Mouse (Mus musculus): Measurements from ENCODE around the gene Clec18a.
"Not testable (repeated sequence)": the region's sequence is repeated elsewhere in the genome, so short reads cannot be mapped to it uniquely, and the experiment has no call there.

GRCm38 (mm10) chr8:111010230-111010991 lies 81.8 kb downstream of the Clec18a start:
- TF ChIP-seq MAX (IDR thresholded peaks at IDR 0.05; ENCODE audit: low read length); KAT2A (conservative IDR thresholded peaks at IDR 0.05; ENCODE audit: low read depth, low read length): not testable (repeated sequence)

Data from MEL (cell line).